Mouse (Mus musculus) frontal cortex, postnatal 10 days (tissue): ENCODE results near the gene Tek.

ENCODE experiments used
- DNase-seq, 2 experiments: peaks; one replicate each; pipeline ENCODE4 v3.0.0; 2022; ENCODE audit warnings: low spot score in 2 of 2, mixed read lengths in 1 of 2

Gene Tek

GRCm38 (mm10) chr4:94803187-94803586 lies 64.1 kb downstream of the Tek start:
- no peak for DNase-seq

- no peak for DNase-seq
These were observed 71.5 kb downstream of the Tek start for GRCm38 (mm10) chr4:94810616-94811015.

GRCm38 (mm10) chr4:94826891-94827290 lies 87.8 kb downstream of the Tek start:
- no peak for DNase-seq

- no peak for DNase-seq
These were observed 88.3 kb downstream of the Tek start for GRCm38 (mm10) chr4:94827429-94827828.

- DNase-seq = no peak
These were observed 90.9 kb downstream of the Tek start for GRCm38 (mm10) chr4:94829924-94830386.

- no peak for DNase-seq
These were observed 98.0 kb downstream of the Tek start for GRCm38 (mm10) chr4:94837061-94837460.

- DNase-seq = no peak
These were observed 114.2 kb downstream of the Tek start for GRCm38 (mm10) chr4:94853301-94853700.

GRCm38 (mm10) chr4:94854270-94854669 lies 115.2 kb downstream of the Tek start:
- DNase-seq = no peak

GRCm38 (mm10) chr4:94855201-94855600 lies 116.1 kb downstream of the Tek start:
- no peak for DNase-seq

- no peak for DNase-seq
These were observed 161.7 kb downstream of the Tek start for GRCm38 (mm10) chr4:94900744-94901143.

GRCm38 (mm10) chr4:94901780-94902179 lies 162.7 kb downstream of the Tek start:
- no peak for DNase-seq
